Mouse (Mus musculus): ENCODE measurements around the gene Caskin2. TPM values are rescaled to one million over a fixed set of nuclear protein-coding genes. Genes with fewer than 3 reads are reported as not detected.
A peak's percentile ranks its signal among the peaks of the same experiment; 100 is the strongest.

Caskin2 gene
- polyA plus RNA-seq, 3 experiments from 2014 or later, result 0.58 to 1.2 (median 0.87) TPM

DNA sequence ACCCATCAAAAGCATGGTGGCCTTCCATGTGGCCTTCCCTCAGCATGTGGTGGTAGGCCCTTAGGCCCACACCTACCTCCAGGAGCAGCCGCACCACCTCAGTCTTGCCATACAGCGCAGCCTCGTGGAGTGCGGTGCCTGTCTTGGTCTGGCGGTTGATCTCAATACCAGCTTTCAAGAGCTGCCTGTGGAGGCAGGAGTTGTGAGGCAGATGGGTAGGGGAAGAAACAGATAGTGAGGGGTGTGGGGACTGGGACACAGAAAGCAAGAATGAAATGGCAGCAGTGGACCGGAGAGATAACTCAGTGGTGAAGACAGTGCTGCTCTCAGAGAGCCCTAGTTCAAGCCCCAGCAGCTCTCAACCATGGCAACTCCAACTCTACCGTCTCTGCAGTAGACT, 8.4 kb downstream of the Caskin2 start:
- ATAC-seq, result no peak

DNA sequence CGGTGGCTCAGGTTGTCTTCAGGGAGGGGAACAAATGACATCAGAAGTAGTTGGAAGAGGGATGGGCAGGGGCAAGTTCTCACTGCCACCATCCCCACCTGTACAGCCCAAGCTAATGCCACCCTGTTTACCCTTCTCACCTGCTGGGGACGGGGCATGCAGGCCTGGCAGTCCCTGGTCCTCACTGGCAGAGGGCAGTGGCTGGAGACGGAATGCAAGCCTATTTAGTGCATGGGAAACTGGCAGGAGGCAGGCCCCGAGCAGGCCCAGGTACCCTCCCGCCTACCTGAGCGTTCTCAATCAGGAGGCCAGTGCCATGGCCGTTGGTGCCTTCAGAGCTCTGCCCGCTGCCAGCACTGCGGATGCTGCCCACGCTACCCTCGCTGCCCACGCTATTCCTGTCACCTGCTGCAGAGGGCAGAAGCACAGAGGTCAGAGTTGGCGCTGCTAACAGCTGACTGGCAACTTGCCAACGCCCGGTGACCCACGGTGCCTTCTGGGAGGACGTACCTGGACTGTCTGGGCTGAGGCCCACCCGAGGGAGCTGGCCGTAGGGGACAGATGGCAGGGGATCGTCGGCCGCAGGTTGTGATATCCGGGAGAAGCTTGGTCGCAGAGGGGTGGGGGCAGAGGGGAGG, 10.2 kb downstream of the Caskin2 start:
- no peak for ATAC-seq

- no peak for ATAC-seq
Observed at GRCm38 (mm10) chr11:115800981-115801380, 12.5 kb downstream of the Caskin2 start.

DNA sequence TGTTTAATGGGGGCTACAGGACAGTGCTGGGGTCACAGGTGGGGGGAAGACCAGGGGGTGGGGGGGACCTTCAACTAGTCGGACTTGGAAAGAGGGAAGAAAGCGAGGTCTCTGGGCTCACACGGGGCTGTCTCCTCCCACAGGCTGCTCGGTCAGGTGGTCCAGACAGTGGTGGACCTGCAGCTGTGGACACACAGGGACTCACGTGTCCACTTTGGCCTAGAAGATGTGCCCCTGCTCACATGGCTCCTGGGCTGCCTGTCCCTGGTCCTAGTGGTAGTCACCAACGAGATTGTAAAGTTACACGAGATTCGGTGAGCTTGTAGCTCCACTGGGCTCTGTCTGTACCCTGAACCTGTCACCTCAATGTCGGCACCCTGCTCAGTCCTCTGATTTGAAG, 15.8 kb downstream of the Caskin2 start:
- no peak for ATAC-seq

GRCm38 (mm10) chr11:115796898-115797297, 16.5 kb downstream of the Caskin2 start:
- ATAC-seq, result no peak

GRCm38 (mm10) chr11:115792353-115792752, 21.1 kb downstream of the Caskin2 start:
- no peak for ATAC-seq

DNA sequence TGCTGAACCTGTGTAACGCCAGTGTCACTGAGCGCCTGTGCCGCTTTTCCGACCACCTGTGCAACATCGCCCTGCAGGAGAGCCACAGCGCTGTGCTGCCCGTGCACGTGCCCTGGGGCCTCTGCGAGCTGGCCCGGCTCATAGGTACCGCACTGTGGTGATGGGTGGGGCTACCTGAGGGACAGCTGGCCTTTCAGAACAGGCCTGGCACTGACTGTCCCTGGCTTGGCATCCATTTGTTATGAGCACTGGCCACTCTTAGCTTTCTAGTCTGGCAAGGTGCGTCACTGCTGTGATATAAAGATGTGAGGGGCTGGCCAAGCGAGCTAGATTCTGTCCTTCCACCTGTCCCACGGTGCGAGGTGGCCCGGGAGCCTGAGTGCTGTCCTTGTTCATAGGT, 21.5 kb downstream of the Caskin2 start:
- ATAC-seq, result no peak

DNA sequence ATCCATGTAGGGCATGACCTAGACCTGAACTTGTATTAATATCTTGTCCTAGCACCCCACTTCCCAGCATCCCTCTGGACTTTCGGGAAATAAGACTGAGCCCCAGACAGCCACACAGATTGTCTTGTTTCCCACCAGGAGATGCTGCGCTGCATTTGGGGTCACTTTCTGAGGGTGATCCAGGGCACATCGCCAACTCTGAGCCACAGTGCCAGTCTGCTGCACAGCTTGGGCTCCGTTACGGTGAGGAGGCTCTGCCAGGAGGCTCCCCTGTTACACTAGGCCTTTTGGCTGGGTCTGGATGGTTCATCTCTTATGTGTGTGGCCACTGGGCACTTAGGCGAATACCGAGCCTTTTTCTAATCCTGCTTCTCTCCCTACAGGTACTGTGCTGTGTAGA, 23.7 kb downstream of the Caskin2 start:
- no peak for ATAC-seq

DNA sequence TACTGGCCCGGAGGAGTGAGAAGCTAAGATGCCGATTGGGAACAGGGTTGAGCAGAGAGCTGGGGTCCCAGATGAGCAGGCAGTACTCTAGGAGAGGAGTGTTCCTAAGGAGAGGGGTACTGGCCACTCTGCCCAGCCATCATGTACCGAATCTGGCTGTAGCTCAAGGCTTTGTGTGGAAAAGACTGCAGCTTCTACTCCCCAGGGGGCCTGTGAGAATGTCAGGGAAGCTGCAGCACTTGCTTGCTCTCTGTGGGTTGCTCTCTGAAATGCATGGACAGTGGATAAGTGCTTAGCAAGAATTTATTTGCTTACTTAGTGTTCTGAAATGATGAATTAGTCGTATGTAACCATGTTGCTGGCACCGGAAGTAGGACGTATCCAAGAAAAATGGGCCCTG, 27.0 kb downstream of the Caskin2 start:
- no peak for ATAC-seq

DNA sequence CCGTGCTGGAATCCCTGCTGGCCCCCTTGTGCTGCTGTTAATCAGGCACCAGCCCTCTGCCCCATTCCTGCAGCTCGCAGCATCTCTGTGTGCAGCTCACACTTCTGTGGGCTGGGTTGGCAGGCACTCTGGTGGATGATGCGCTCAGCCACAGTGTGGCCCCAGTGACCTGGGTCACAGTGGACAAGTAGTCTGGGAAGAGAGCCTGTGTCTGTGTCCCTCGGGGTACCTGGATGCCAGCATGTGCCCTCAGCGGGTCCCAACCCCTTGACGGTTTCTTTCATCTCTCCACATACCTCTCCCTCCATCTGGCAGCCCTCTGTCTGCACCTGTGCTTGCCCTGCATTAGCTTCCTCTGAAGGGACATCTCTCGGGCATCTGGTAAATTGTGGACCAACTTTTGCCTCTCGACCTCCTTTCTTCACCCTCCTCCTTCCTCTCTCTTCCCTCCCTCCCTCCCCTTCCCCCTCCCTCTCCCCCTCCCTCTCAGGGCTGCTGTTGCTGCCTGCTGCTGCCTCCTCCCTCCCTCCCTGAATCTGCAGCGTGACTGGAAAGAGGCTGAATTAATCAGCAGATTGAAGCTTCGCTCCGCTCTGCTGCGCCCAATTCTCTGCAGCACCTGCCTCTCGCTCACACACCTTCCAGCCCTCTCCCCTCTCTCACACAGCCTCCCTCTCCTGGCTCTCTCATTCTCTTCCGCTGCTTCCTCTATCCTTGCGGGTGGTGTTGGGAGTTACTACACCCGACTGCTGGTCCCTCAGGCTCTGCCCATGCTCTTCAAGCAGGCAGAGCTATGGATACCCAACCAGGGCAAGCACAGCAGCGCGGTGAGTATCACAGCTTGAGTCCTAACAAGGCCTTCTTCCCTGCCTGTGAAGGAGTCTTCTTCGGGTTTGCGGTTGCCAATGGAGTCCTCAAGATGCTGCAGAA, 33.0 kb downstream of the Caskin2 start:
- ATAC-seq, result no peak

DNA sequence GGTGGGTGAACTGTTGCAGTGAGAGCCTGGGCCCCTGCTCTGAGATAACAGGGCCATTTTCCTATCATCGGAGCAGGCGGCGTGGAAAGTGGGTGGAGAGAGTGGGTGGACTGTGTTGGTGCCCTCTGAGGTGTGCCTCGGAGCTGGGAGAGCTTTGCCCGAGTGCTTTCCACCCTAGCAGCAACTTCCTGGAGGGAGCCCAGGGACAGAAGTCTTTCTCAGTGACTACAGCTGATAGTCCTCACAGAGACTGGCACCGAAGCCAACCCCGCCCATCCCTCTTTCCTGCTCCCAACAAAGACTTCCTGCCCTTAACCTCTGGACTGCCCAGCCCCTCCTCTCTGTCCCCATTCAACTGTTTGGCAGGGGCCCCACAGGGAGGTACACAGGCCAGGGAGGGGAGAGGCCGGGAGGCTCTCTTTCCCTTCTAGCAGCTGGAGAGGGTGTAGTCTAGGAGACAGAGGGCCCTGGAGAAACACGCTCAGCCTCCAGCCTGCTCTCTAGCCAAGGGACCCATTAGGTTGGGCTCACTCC, 34.3 kb downstream of the Caskin2 start:
- ATAC-seq, result no peak

- no peak for ATAC-seq
Observed at GRCm38 (mm10) chr11:115777487-115778335, 35.7 kb downstream of the Caskin2 start.

DNA sequence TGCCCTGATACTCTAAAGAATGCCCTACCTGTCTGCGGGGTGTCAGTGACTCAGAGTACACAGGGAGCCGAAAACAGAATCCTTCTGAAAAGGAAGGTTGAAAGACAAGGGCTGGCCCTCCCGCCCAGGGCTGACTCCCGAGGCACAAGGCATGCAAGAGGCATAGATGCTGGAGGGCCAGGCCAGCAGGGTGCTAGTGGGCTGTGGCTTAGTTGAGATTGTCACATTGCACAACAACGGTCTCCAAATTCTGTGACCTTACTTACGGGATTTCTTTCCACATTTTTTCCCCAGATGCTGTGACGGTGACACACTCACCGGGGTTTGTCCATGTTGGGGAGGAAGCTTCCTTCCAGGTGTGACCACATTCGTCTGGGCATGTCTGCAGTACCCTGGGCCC, 36.5 kb downstream of the Caskin2 start:
- no peak for ATAC-seq

DNA sequence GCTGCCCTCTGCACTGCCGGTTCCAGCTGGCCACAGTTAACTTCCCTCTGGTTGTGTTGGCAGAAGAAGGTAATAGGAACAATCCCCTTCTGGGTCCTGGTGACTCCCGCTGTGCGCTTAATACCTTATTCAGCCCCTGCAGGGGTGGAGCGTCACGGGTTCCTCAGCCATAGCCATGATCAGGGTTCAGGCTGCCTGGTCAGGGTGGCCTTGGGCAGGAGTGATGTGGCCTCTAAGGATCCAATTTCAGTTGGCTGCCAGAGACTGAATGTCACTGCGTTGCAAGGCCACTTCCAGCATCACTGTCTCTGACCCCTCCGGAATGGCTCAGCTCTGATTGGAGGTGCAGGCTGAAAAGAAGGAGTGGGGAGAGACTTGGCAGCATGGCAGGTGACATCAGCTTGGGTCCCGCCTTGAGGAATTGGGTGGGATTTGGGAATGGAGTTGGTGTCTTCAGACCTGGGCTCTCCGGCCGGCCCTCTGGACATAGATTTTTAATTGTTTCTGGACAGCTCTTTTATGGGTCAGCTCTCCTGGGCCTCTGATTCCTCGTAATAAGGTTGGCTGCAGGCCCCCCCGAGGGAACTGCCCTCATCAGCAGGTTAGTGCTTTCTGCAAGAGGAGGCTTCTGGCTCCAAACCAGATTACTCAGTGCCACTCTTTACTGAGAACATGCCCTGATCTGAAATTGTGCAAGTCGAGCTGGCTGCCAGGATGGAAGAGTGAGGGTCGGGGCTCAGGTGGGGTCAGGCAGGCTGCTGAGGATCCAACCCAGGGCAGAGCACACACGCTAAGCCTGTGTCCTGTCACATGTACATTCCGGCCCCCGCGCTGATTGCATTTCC, 37.4 kb downstream of the Caskin2 start:
- ATAC-seq, result no peak

DNA sequence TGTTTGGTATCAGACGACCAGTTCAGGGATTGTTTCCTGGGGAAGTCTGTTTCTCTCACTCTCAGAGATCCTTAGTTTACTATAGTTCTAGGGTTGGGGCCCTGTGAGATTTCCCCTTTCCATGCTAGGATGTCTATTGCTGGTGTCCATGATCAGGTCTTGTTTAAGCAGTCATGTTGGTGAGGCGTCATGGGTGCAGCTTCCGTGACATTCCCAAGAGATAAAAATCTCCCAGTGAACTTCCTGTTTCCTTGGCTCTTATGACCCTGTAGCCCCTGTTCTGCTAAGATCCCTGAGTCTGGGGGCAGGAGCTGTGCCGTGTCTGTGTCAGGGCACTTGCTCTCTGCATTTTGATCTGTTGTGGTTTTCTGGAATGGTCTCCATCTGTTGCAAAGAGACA, 38.8 kb downstream of the Caskin2 start:
- no peak for ATAC-seq

GRCm38 (mm10) chr11:115768896-115769295, 44.5 kb downstream of the Caskin2 start:
- ATAC-seq, result no peak

DNA sequence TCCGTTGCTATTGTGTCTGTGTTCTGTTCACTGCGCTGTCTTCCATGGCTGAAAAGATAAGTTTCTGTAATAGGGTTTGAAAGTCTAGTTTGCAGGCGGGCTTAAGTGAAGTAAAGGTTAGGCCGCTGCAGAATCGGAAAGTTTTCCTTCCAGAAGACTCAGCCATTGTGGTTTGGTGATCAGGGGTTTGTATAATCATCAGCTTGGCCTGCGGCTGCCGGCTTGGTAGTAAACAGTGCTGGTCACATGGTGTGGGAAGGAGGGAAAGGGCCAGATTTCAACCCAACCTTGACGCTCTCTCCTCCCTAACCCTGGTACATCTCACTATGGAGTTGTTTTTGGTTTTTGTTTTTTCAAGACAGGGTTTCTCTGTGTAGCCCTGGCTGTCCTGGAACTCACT, 46.5 kb downstream of the Caskin2 start:
- ATAC-seq, result no peak

- ATAC-seq, result no peak
Observed at GRCm38 (mm10) chr11:115766356-115766943, 47.0 kb downstream of the Caskin2 start.

DNA sequence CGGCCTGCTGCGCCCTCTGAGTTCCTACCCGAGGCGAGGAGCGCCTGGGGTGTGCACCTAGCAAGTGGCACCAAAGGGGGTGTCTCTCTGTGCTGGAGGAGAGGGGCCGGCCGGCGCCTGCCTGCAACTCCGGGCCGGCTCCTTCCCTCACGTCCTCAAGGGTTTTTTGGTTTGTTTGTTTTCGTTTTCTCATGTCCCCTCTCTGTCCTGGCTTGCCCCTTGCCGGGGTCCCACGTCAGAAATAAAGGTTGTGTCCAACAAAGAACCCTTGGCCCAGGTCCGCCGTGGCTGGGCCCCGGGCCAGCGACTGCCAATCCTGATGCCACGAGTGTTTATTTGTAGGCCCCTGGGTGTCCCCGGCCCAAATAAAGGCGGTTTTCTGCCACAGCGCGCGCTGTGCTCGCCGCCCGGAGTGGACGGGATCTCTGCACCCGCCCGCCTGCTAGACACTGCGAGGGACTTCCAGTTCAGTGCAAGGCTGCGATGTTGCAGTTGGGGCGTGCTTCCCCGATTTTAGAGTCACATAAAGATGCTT, 47.8 kb downstream of the Caskin2 start:
- ATAC-seq, result peak; percentile 53

- peak; percentile 89 for ATAC-seq
Observed at GRCm38 (mm10) chr11:115765103-115765606, 48.3 kb downstream of the Caskin2 start, which contains the start of gene Tmem94. TSS of gene Tmem94 (plus strand) at chr11:115765433.

- ATAC-seq, result no peak
Observed at GRCm38 (mm10) chr11:115764698-115765097, 48.7 kb downstream of the Caskin2 start.
